Mouse (Mus musculus) forebrain, embryonic 16.5 days (tissue): Measurements from ENCODE around the gene Tmprss13. TPM values are rescaled to one million over a fixed set of nuclear protein-coding genes. Genes with fewer than 3 reads are reported as not detected.

Experiments
- ATAC-seq: fragments of 200-750 bp; cut with Nextera tagmentation; 2 replicates; pipeline ENCODE4 v1.8.0; 2017; ENCODE audit warnings: mild to moderate bottlenecking, moderate library complexity
- H3K27ac ChIP-seq: fragments of 300-500 bp; sonication (generic); 2 replicates; pipeline ENCODE4 v1.5.1; 2014; ENCODE audit warnings: low read length, control low read depth
- H3K27me3 ChIP-seq: fragments of 300-500 bp; sonication (generic); replicated peaks from 2 replicates; pipeline ENCODE4 v1.6.1; 2014; ENCODE audit warnings: low read length; ENCODE audit not compliant: control insufficient read depth, insufficient read depth
- H3K36me3 ChIP-seq: fragments of 300-500 bp; sonication (generic); 2 replicates; pipeline ENCODE4 v1.6.1; 2014; ENCODE audit not compliant: control insufficient read depth, insufficient read depth
- H3K4me1 ChIP-seq: fragments of 300-500 bp; sonication (generic); replicated peaks from 2 replicates; pipeline ENCODE4 v1.6.1; 2014; ENCODE audit warnings: low read length; ENCODE audit not compliant: control insufficient read depth, insufficient read depth
- H3K4me2 ChIP-seq: fragments of 300-500 bp; sonication (generic); 2 replicates; pipeline ENCODE4 v1.6.1; 2014; ENCODE audit warnings: mild to moderate bottlenecking, low read length, control low read depth
- H3K4me3 ChIP-seq: fragments of 300-500 bp; sonication (generic); replicated peaks from 2 replicates; pipeline ENCODE4 v1.5.1; 2014; ENCODE audit warnings: mild to moderate bottlenecking, low read length, control low read depth
- H3K9ac ChIP-seq: fragments of 300-500 bp; sonication (generic); replicated peaks from 2 replicates; pipeline ENCODE4 v1.6.1; 2014; ENCODE audit warnings: low read depth, low read length, control low read depth
- H3K9me3 ChIP-seq: fragments of 300-500 bp; sonication (generic); 2 replicates; pipeline ENCODE4 v1.6.1; 2016; ENCODE audit warnings: low read length; ENCODE audit not compliant: control insufficient read depth
- WGBS: fragments of 180-500 bp; shearing (Covaris S2); extraction: QIAGEN DNeasy Blood & Tissue Kit; methylation state at CpG from one replicate; pipeline ENCODE4 v1.1.7; 2014; 5-methylcytosine and 5-hydroxymethylcytosine counted together
- polyA plus RNA-seq: library from polyadenylated mRNA; unstranded; fragments of >200 nt; fragmentation: Nextera tagmentation; extraction: Ambion mirVana; gene quantifications from 2 replicates; pipeline ENCODE4 v1.2.1, GENCODE M21; 2015

Gene Tmprss13
- polyA plus RNA-seq, 1 experiment from 2014 or later = not detected

GRCm38 (mm10) chr9:45349851-45350250 is 31.0 kb downstream of the Tmprss13 start:
- Histone ChIP-seq H3K27ac (no peak overlapping the region), H3K4me2 (no peak overlapping the region), H3K9ac (no peak overlapping the region), H3K36me3 (no peaks in the 10 kb centered on the region), H3K4me3 (no peak overlapping the region), H3K9me3 (no peaks in the 10 kb centered on the region), H3K27me3 (no peaks in the 10 kb centered on the region), H3K4me1 (no peaks in the 10 kb centered on the region)
- ATAC-seq = no peak
- 52% methylated on average over 5 of the region's 5 CpGs for WGBS

GRCm38 (mm10) chr9:45355192-45355591 is 36.3 kb downstream of the Tmprss13 start:
- WGBS = 87% methylated on average over 2 of the region's 2 CpGs
- no peak for ATAC-seq
- no peaks in the 10 kb centered on the region for H3K4me1 ChIP-seq

GRCm38 (mm10) chr9:45358356-45358755 is 39.5 kb downstream of the Tmprss13 start:
- no peaks in the 10 kb centered on the region for H3K4me1 ChIP-seq
- no peaks in the 10 kb centered on the region for H3K36me3 ChIP-seq
- no peaks in the 10 kb centered on the region for H3K27me3 ChIP-seq
- H3K27ac ChIP-seq = no peak overlapping the region
- H3K9ac ChIP-seq = no peak overlapping the region
- H3K9me3 ChIP-seq = no peaks in the 10 kb centered on the region
- 87% methylated on average over 7 of the region's 7 CpGs for whole genome bisulfite sequencing
- no peak for ATAC-seq
- H3K4me3 ChIP-seq = no peak overlapping the region
- no peak overlapping the region for H3K4me2 ChIP-seq

More at GRCm38 (mm10) chr9:45355192-45355591, 36.3 kb downstream of the Tmprss13 start:
- Histone ChIP-seq H3K9me3 (no peaks in the 10 kb centered on the region), H3K27me3 (no peaks in the 10 kb centered on the region), H3K27ac (no peak overlapping the region), H3K4me2 (no peak overlapping the region), H3K36me3 (no peaks in the 10 kb centered on the region), H3K9ac (no peak overlapping the region), H3K4me3 (no peak overlapping the region)

GRCm38 (mm10) chr9:45362051-45362461 is 43.2 kb downstream of the Tmprss13 start:
- H3K4me3 ChIP-seq = no peak overlapping the region
- no peak overlapping the region for H3K27ac ChIP-seq
- WGBS = 51% methylated on average over 2 of the region's 2 CpGs

GRCm38 (mm10) chr9:45363639-45364214 is 44.8 kb downstream of the Tmprss13 start:
- Histone ChIP-seq H3K36me3 (no peaks in the 10 kb centered on the region), H3K27ac (no peak overlapping the region), H3K9ac (no peak overlapping the region), H3K9me3 (no peaks in the 10 kb centered on the region), H3K4me1 (no peaks in the 10 kb centered on the region), H3K27me3 (no peaks in the 10 kb centered on the region), H3K4me2 (no peak overlapping the region), H3K4me3 (no peak overlapping the region)
- no peak for ATAC-seq
- 49% methylated on average over 7 of the region's 7 CpGs for WGBS

More at GRCm38 (mm10) chr9:45362051-45362461, 43.2 kb downstream of the Tmprss13 start:
- no peaks in the 10 kb centered on the region for H3K27me3 ChIP-seq
- H3K9ac ChIP-seq = no peak overlapping the region
- no peaks in the 10 kb centered on the region for H3K4me1 ChIP-seq
- no peaks in the 10 kb centered on the region for H3K9me3 ChIP-seq
- no peaks in the 10 kb centered on the region for H3K36me3 ChIP-seq
- no peak for ATAC-seq
- H3K4me2 ChIP-seq = no peak overlapping the region

- 53% methylated on average over 8 of the region's 8 CpGs for WGBS
Measured at GRCm38 (mm10) chr9:45367716-45368115, 48.8 kb downstream of the Tmprss13 start.

GRCm38 (mm10) chr9:45368341-45368901 is 49.5 kb downstream of the Tmprss13 start:
- Histone ChIP-seq H3K36me3 (no peaks in the 10 kb centered on the region), H3K9ac (no peak overlapping the region), H3K4me3 (no peak overlapping the region), H3K9me3 (no peaks in the 10 kb centered on the region), H3K4me1 (peaks cover 28% of the 10 kb centered on the region), H3K27ac (no peak overlapping the region), H3K4me2 (no peak overlapping the region), H3K27me3 (no peaks in the 10 kb centered on the region)
- ATAC-seq = no peak
- 83% methylated on average over 5 of the region's 5 CpGs for WGBS

More at GRCm38 (mm10) chr9:45367716-45368115, 48.8 kb downstream of the Tmprss13 start:
- Histone ChIP-seq H3K27me3 (no peaks in the 10 kb centered on the region), H3K9me3 (no peaks in the 10 kb centered on the region), H3K9ac (no peak overlapping the region), H3K36me3 (no peaks in the 10 kb centered on the region), H3K4me2 (no peak overlapping the region), H3K27ac (no peak overlapping the region), H3K4me1 (peaks cover 22% of the 10 kb centered on the region), H3K4me3 (no peak overlapping the region)
- ATAC-seq = no peak

- H3K27ac ChIP-seq = peak within 1 kb of the TSS; percentile 74
- H3K9me3 ChIP-seq = no peaks in the 10 kb centered on the region
- H3K4me3 ChIP-seq = peak within 1 kb of the TSS; percentile 74
- 0% methylated on average over 28 of the region's 28 CpGs for WGBS
- peak within 1 kb of the TSS; percentile 80 for H3K4me2 ChIP-seq
- no peaks in the 10 kb centered on the region for H3K36me3 ChIP-seq
- H3K4me1 ChIP-seq = peaks cover 30% of the 10 kb centered on the region
- no peaks in the 10 kb centered on the region for H3K27me3 ChIP-seq
- H3K9ac ChIP-seq = peak within 1 kb of the TSS; percentile 78
- ATAC-seq = peak; percentile 85
Measured at GRCm38 (mm10) chr9:45370117-45370561, 51.2 kb downstream of the Tmprss13 start, which contains the start of gene Fxyd6. Gene Fxyd6, plus strand, starts transcription at chr9:45370185.

GRCm38 (mm10) chr9:45370616-45371336 is 51.9 kb downstream of the Tmprss13 start:
- Histone ChIP-seq H3K4me3 (peak overlapping the region; percentile 74), H3K9ac (peak overlapping the region; percentile 78), H3K4me1 (peaks cover 30% of the 10 kb centered on the region), H3K27me3 (no peaks in the 10 kb centered on the region), H3K9me3 (no peaks in the 10 kb centered on the region), H3K4me2 (peak overlapping the region; percentile 80), H3K36me3 (no peaks in the 10 kb centered on the region), H3K27ac (peak overlapping the region; percentile 74)
- 2% methylated on average over 25 of the region's 25 CpGs for WGBS
- peak; percentile 19 for ATAC-seq
